Mouse (Mus musculus): ENCODE results near the gene Ldha. TPM values are rescaled to one million over a fixed set of nuclear protein-coding genes. Genes with fewer than 3 reads are reported as not detected.

The Ldha gene
- polyA plus RNA-seq, 1 experiment from 2014 or later: 3,145 TPM

DNA sequence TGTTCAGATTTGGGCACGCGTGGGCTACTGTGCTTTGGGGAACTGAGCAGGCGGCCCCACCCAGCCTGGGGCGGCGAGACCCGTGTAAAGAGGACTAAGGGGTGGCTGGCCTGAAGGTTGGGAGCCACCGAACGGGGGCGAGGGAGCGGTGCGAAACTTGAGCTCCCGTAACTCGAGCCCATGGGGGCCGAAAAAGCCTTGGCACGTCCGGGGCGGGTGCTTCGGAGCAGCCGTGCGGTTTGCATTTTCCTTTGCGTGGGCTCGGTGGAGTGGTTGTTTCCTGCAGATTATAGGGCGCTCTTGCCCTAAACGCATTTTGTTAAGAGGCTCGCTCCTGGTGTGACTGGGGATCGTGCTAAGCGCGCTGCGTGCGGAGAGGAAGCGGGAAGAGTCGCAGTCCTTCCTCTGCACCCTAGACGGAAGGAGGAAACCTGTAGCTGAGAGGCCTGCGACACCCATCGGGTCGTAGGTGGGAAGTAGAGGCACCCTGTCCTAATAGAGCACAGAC lies 4.8 kb downstream of the Ldha start:
- Histone ChIP-seq H3K9me3 (ENCODE audit: control insufficient read depth, low read length) (no peaks in the 10 kb centered on the region), H3K4me3 (ENCODE audit: control insufficient read depth in 1 of 2, insufficient read depth in 1 of 2, low read depth in 1 of 2, low read length in 2 of 2) (peak overlapping the region; percentile 71 to 88), H3K36me3 (ENCODE audit: control insufficient read depth, insufficient read depth, low read length) (peaks cover 38% of the 10 kb centered on the region), H3K9ac (ENCODE audit: low read length) (peak overlapping the region; percentile 98), H3K27me3 (ENCODE audit: control insufficient read depth, insufficient read depth, low read length) (no peaks in the 10 kb centered on the region), H3K4me1 (ENCODE audit: control insufficient read depth in 2 of 2, insufficient read depth in 2 of 2, low read length in 2 of 2) (peaks cover 8 to 19% of the 10 kb centered on the region in 2 experiments), H3K27ac (replicated peaks in 1 of 2; ENCODE audit: control insufficient read depth in 1 of 2, insufficient read depth in 1 of 2, low read depth in 2 of 2, low read length in 2 of 2) (peak overlapping the region; percentile 97 to 99), H3K4me2 (ENCODE audit: low read length) (peak overlapping the region; percentile 67)
- no peak for ATAC-seq (ENCODE audit: insufficient number of reproducible peaks, insufficient read depth, low FRiP score, low read depth)
- WGBS: 0% methylated on average over 36 of the region's 36 CpGs

DNA sequence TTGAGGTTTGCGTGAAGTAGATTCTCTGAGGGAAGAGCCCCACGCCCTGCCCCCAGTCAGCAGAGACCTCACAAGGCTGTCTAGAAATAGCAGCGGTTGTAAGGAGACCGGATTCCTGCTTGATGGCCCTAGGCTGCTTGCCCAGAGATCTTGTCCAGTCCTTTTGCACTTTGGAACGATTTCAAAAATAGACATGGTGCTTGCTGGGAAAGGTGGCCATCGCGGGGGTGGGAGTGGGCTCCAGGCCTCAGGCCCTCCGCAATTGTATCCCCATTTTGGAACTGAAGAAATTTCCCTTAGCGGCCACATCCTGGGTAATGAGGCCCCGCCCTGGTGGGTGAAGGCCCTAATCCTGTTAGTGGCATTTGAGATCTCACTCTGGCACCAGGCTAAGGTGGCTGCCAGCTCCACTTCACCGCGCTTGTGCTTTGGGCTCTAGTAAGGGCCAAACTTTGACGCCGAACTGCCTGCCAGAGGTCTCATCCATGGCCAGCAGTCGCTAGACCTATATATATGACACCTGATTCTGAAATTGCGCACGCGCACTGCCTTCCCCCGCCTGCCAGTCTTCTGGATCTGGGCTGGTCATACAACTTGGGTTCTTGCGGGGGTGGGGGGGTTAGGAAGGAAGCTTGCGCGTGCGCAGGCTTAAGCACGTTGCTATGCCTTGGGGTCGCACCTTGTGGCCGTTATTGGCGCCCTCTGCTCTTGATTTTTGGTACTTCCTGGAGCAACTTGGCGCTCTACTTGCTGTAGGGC lies 5.4 kb downstream of the Ldha start:
- H3K9ac ChIP-seq (ENCODE audit: low read length): peak overlapping the region; percentile 98
- H3K4me2 ChIP-seq (ENCODE audit: low read length): peak overlapping the region; percentile 67
- H3K4me3 ChIP-seq (ENCODE audit: control insufficient read depth in 1 of 2, insufficient read depth in 1 of 2, low read depth in 1 of 2, low read length in 2 of 2): peak overlapping the region; percentile 71 to 88
- no peaks in the 10 kb centered on the region for H3K27me3 ChIP-seq (ENCODE audit: control insufficient read depth, insufficient read depth, low read length)
- H3K36me3 ChIP-seq (ENCODE audit: control insufficient read depth, insufficient read depth, low read length): peaks cover 44% of the 10 kb centered on the region
- peaks cover 8 to 19% of the 10 kb centered on the region in 2 experiments for H3K4me1 ChIP-seq (ENCODE audit: control insufficient read depth in 2 of 2, insufficient read depth in 2 of 2, low read length in 2 of 2)
- WGBS: under 1% methylated on average over 28 of the region's 28 CpGs
- H3K27ac ChIP-seq (replicated peaks in 1 of 2; ENCODE audit: control insufficient read depth in 1 of 2, insufficient read depth in 1 of 2, low read depth in 2 of 2, low read length in 2 of 2): peak overlapping the region; percentile 97 to 99
- H3K9me3 ChIP-seq (ENCODE audit: control insufficient read depth, low read length): no peaks in the 10 kb centered on the region
- peak; percentile 44 for ATAC-seq (ENCODE audit: insufficient number of reproducible peaks, insufficient read depth, low FRiP score, low read depth)

DNA sequence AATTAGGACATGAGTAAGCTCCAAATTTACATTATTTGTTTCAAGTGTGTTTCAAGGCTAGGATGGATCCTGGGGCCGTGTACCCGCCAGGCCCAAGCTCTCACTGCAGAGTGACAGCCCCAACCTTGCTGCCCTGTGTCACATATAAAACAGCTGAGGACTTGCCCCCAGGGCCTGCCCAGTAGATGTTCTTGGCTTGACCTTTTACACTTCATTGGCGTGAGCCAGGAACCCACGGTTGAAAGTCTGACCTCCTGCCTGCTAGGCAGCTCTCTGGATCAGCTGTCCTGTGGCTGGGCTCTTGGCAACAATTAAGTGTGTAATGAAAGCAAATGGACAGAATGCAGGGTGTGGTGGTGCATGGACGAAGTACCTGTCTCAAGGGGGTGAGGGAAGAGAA lies 8.0 kb downstream of the Ldha start:
- H3K27ac ChIP-seq (replicated peaks in 1 of 2; ENCODE audit: control insufficient read depth in 1 of 2, insufficient read depth in 1 of 2, low read depth in 2 of 2, low read length in 2 of 2): no peak overlapping the region

DNA sequence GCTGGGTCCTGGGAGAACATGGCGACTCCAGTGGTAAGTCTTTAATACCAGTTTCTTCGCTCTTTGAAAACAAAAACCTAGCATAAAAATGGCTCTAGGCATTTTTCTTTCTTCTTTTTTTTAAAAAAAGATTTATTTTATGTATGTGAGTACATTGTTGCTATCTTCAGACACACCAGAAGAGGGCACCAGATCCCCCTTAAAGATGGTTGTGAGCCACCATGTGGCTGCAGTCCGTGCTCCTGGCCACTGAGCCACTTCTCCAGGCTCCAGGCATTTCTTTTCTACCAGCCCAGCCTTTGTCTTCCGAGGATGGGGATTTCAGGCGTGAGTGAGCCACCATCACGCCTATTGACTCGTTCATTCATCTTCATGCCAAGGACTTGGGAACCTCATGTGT lies 9.8 kb downstream of the Ldha start:
- H3K27ac ChIP-seq (replicated peaks in 1 of 2; ENCODE audit: control insufficient read depth in 1 of 2, insufficient read depth in 1 of 2, low read depth in 2 of 2, low read length in 2 of 2): no peak overlapping the region
- H3K9ac ChIP-seq (ENCODE audit: low read length): no peak overlapping the region
- peaks cover 0 to 11% of the 10 kb centered on the region in 2 experiments; a peak in 3 of 4 replicates for H3K4me1 ChIP-seq (ENCODE audit: control insufficient read depth in 2 of 2, insufficient read depth in 2 of 2, low read length in 2 of 2)
- no peak overlapping the region for H3K4me2 ChIP-seq (ENCODE audit: low read length)
- no peak overlapping the region for H3K4me3 ChIP-seq (ENCODE audit: control insufficient read depth in 1 of 2, insufficient read depth in 1 of 2, low read depth in 1 of 2, low read length in 2 of 2)
- peaks cover 88% of the 10 kb centered on the region for H3K36me3 ChIP-seq (ENCODE audit: control insufficient read depth, insufficient read depth, low read length)
- H3K27me3 ChIP-seq (ENCODE audit: control insufficient read depth, insufficient read depth, low read length): no peaks in the 10 kb centered on the region
- H3K9me3 ChIP-seq (ENCODE audit: control insufficient read depth, low read length): no peaks in the 10 kb centered on the region
- WGBS: 80% methylated on average over 7 of the region's 7 CpGs
- ATAC-seq (ENCODE audit: insufficient number of reproducible peaks, insufficient read depth, low FRiP score, low read depth): no peak

More for the DNA sequence above, 8.0 kb downstream of the Ldha start:
- Histone ChIP-seq H3K4me1 (ENCODE audit: control insufficient read depth in 2 of 2, insufficient read depth in 2 of 2, low read length in 2 of 2) (peaks cover 8 to 19% of the 10 kb centered on the region in 2 experiments), H3K27me3 (ENCODE audit: control insufficient read depth, insufficient read depth, low read length) (no peaks in the 10 kb centered on the region), H3K9me3 (ENCODE audit: control insufficient read depth, low read length) (no peaks in the 10 kb centered on the region), H3K9ac (ENCODE audit: low read length) (peak overlapping the region; percentile 39; the same call in 1 of the 2 replicates), H3K4me3 (ENCODE audit: control insufficient read depth in 1 of 2, insufficient read depth in 1 of 2, low read depth in 1 of 2, low read length in 2 of 2) (no peak overlapping the region), H3K36me3 (ENCODE audit: control insufficient read depth, insufficient read depth, low read length) (peaks cover 70% of the 10 kb centered on the region), H3K4me2 (ENCODE audit: low read length) (no peak overlapping the region)
- 73% methylated on average over 5 of the region's 5 CpGs for WGBS
- ATAC-seq (ENCODE audit: insufficient number of reproducible peaks, insufficient read depth, low FRiP score, low read depth): no peak

DNA sequence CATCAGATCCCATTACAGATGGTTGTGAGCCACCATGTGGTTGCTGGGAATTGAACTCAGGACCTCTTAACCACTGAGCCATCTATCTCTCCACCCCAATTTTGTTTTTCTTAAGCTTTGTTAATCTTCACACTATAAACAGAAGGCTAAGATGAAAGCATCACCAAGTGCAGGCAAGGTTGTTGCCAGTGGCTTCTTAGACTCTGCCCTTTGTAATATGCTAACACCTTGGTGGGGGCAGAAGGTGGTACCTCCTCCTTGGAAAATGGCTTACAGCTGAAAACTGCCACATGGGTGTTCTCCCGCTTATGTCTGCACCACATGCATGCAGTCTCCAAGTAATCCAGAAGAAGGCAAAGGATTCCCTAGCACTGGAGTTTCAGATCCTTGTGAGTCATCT lies 11.4 kb downstream of the Ldha start:
- peaks cover 0 to 8% of the 10 kb centered on the region in 2 experiments; a peak in 3 of 4 replicates for H3K4me1 ChIP-seq (ENCODE audit: control insufficient read depth in 2 of 2, insufficient read depth in 2 of 2, low read length in 2 of 2)
- no peaks in the 10 kb centered on the region for H3K27me3 ChIP-seq (ENCODE audit: control insufficient read depth, insufficient read depth, low read length)
- peaks cover 88% of the 10 kb centered on the region for H3K36me3 ChIP-seq (ENCODE audit: control insufficient read depth, insufficient read depth, low read length)
- no peak overlapping the region for H3K27ac ChIP-seq (replicated peaks in 1 of 2; ENCODE audit: control insufficient read depth in 1 of 2, insufficient read depth in 1 of 2, low read depth in 2 of 2, low read length in 2 of 2)
- H3K4me3 ChIP-seq (ENCODE audit: control insufficient read depth in 1 of 2, insufficient read depth in 1 of 2, low read depth in 1 of 2, low read length in 2 of 2): no peak overlapping the region
- no peak for ATAC-seq (ENCODE audit: insufficient number of reproducible peaks, insufficient read depth, low FRiP score, low read depth)
- WGBS: 89% methylated on average over 1 of the region's 1 CpGs
- no peak overlapping the region for H3K9ac ChIP-seq (ENCODE audit: low read length)
- no peak overlapping the region for H3K4me2 ChIP-seq (ENCODE audit: low read length)
- H3K9me3 ChIP-seq (ENCODE audit: control insufficient read depth, low read length): no peaks in the 10 kb centered on the region

DNA sequence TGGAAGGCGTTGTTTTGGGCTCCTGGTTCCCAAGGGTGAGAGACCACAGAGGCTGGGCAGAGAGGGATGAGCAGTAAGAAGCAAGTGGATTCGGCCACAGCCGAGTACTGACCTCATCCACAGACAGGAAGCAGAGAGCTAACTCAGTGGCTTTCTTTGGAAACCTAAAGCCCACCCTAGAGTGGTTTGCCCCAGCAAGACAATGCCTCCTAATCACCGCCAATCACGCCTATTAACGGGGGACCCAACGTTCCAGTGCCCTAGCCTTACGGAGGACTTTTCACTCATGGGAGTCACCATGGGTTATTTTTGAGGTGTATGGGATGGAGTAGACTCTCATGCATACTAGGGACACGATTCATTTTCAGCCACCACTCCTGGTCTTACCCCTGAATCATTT lies 12.1 kb downstream of the Ldha start:
- Histone ChIP-seq H3K36me3 (ENCODE audit: control insufficient read depth, insufficient read depth, low read length) (peaks cover 81% of the 10 kb centered on the region), H3K4me3 (ENCODE audit: control insufficient read depth in 1 of 2, insufficient read depth in 1 of 2, low read depth in 1 of 2, low read length in 2 of 2) (no peak overlapping the region), H3K9ac (ENCODE audit: low read length) (no peak overlapping the region), H3K9me3 (ENCODE audit: control insufficient read depth, low read length) (no peaks in the 10 kb centered on the region), H3K27me3 (ENCODE audit: control insufficient read depth, insufficient read depth, low read length) (no peaks in the 10 kb centered on the region), H3K4me2 (ENCODE audit: low read length) (no peak overlapping the region), H3K4me1 (ENCODE audit: control insufficient read depth in 2 of 2, insufficient read depth in 2 of 2, low read length in 2 of 2) (peaks cover 0 to 3% of the 10 kb centered on the region in 2 experiments; a peak in 3 of 4 replicates), H3K27ac (replicated peaks in 1 of 2; ENCODE audit: control insufficient read depth in 1 of 2, insufficient read depth in 1 of 2, low read depth in 2 of 2, low read length in 2 of 2) (no peak overlapping the region)
- 78% methylated on average over 9 of the region's 9 CpGs for WGBS
- no peak for ATAC-seq (ENCODE audit: insufficient number of reproducible peaks, insufficient read depth, low FRiP score, low read depth)

DNA sequence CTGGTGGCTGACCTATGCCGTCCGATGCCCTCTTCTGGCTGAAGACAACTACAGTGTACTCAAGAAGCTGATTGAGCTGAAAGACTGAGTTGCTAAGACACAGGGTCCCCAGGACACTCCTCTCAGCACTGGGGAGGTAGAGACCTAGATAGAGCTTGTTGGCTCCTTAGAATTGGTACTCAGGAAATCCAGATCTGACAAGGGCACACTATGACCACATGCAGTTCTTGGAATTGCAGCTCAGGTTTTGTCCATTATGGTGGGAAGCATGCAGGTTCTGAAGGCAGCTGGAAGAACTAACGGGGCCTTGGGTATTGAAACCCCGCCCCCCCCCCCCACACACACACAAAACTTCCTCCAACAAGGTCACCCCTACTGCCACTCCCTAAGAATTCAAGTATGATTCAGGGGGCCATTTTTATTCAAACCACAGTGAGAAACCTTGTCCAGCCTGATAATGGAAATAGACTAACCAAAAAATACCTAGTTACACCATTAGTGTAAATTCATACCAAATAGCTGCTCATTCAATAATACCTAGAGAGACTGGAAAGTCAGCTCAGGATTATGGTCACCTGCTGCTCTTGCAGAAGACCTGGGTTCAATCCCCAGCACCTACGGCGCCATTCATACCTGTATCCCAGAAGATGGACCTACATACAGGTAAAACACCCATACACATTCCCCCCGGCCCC lies 14.7 kb downstream of the Ldha start:
- Histone ChIP-seq H3K4me2 (ENCODE audit: low read length) (no peak overlapping the region), H3K36me3 (ENCODE audit: control insufficient read depth, insufficient read depth, low read length) (peaks cover 54% of the 10 kb centered on the region), H3K4me3 (ENCODE audit: control insufficient read depth in 1 of 2, insufficient read depth in 1 of 2, low read depth in 1 of 2, low read length in 2 of 2) (no peak overlapping the region), H3K9me3 (ENCODE audit: control insufficient read depth, low read length) (no peaks in the 10 kb centered on the region), H3K4me1 (ENCODE audit: control insufficient read depth in 2 of 2, insufficient read depth in 2 of 2, low read length in 2 of 2) (no peaks in the 10 kb centered on the region), H3K27me3 (ENCODE audit: control insufficient read depth, insufficient read depth, low read length) (no peaks in the 10 kb centered on the region), H3K9ac (ENCODE audit: low read length) (no peak overlapping the region), H3K27ac (replicated peaks in 1 of 2; ENCODE audit: control insufficient read depth in 1 of 2, insufficient read depth in 1 of 2, low read depth in 2 of 2, low read length in 2 of 2) (no peak overlapping the region; a peak in 1 of 4 replicates)
- no peak for ATAC-seq (ENCODE audit: insufficient number of reproducible peaks, insufficient read depth, low FRiP score, low read depth)
- 64% methylated on average over 7 of the region's 7 CpGs for WGBS
